Mouse (Mus musculus): Measurements from ENCODE around the gene Wnt9a. TPM values are rescaled to one million over a fixed set of nuclear protein-coding genes. Genes with fewer than 3 reads are reported as not detected.

The Wnt9a gene
- total and polyA plus RNA-seq, 2 experiments from 2014 or later: 2.8 to 4.0 TPM

GRCm38 (mm10) chr11:59309976-59310375, 3.2 kb downstream of the Wnt9a start:
- 61% methylated on average over 8 of the region's 8 CpGs for WGBS
- Histone ChIP-seq H3K9me3 (replicated peaks; ENCODE audit: control insufficient read depth, low read length) (no peaks in the 10 kb centered on the region), H3K36me3 (replicated peaks; ENCODE audit: control insufficient read depth, insufficient read depth, low read length) (no peaks in the 10 kb centered on the region), H3K4me3 (ENCODE audit: low read depth, low read length) (no peak overlapping the region), H3K4me1 (ENCODE audit: control insufficient read depth, insufficient read depth) (peaks cover 3% of the 10 kb centered on the region; the same call in 1 of the 2 replicates), H3K9ac (replicated peaks; ENCODE audit: low read depth, low read length) (no peak overlapping the region), H3K27me3 (ENCODE audit: control insufficient read depth, insufficient read depth, low read length) (peaks cover 42% of the 10 kb centered on the region), H3K27ac (ENCODE audit: low read depth) (no peak overlapping the region), H3K4me2 (ENCODE audit: low read depth, low read length) (no peak overlapping the region)
- TF ChIP-seq CTCF (IDR thresholded peaks at IDR 0.05; ENCODE audit: low read depth) (no peak), EP300 (IDR thresholded peaks at IDR 0.05; ENCODE audit: low read depth) (no peak)
- ATAC-seq (ENCODE audit: insufficient read depth, low read depth) (no peak), DNase-seq (ENCODE audit: low spot score) (no peak)

- Histone ChIP-seq H3K9me3 (replicated peaks; ENCODE audit: control insufficient read depth, low read length) (no peaks in the 10 kb centered on the region), H3K4me3 (ENCODE audit: low read depth, low read length) (no peak overlapping the region), H3K27ac (ENCODE audit: low read depth) (no peak overlapping the region), H3K27me3 (ENCODE audit: control insufficient read depth, insufficient read depth, low read length) (peaks cover 26% of the 10 kb centered on the region; the same call in 1 of the 2 replicates), H3K4me2 (ENCODE audit: low read depth, low read length) (no peak overlapping the region), H3K36me3 (replicated peaks; ENCODE audit: control insufficient read depth, insufficient read depth, low read length) (no peaks in the 10 kb centered on the region), H3K4me1 (ENCODE audit: control insufficient read depth, insufficient read depth) (no peaks in the 10 kb centered on the region), H3K9ac (replicated peaks; ENCODE audit: low read depth, low read length) (no peak overlapping the region)
- ATAC-seq (ENCODE audit: insufficient read depth, low read depth) (no peak), DNase-seq (ENCODE audit: low spot score) (no peak)
- TF ChIP-seq CTCF (IDR thresholded peaks at IDR 0.05; ENCODE audit: low read depth) (no peak), EP300 (IDR thresholded peaks at IDR 0.05; ENCODE audit: low read depth) (no peak)
- 44% methylated on average over 6 of the region's 6 CpGs for WGBS
Observed at GRCm38 (mm10) chr11:59312060-59312459, 5.3 kb downstream of the Wnt9a start.

DNA sequence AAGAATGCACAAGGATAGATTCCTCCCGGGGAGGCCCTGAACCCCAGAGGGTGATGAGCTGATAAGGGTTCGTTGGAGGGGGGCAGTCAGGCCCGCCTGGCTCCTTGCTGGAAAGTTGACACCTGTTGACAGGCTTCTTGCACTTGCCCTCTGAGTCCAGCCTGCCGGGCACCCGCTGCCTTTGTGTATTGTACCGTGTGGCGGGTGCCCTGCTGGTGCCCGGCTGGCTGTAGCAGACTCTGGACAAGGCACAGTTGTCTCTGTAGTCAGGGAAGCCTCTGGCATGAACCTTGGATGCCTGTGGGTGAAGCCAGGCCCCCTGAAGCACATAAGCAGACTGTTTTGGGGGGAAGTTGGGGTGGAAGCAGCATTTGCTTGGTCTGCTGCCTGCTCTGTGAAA, 5.8 kb downstream of the Wnt9a start:
- H3K27me3 ChIP-seq (ENCODE audit: control insufficient read depth, insufficient read depth, low read length): peaks cover 22% of the 10 kb centered on the region; the same call in 1 of the 2 replicates
- no peak overlapping the region for H3K4me3 ChIP-seq (ENCODE audit: low read depth, low read length)
- H3K4me2 ChIP-seq (ENCODE audit: low read depth, low read length): no peak overlapping the region
- WGBS: 38% methylated on average over 8 of the region's 8 CpGs
- DNase-seq (ENCODE audit: low spot score): no peak
- no peaks in the 10 kb centered on the region for H3K36me3 ChIP-seq (replicated peaks; ENCODE audit: control insufficient read depth, insufficient read depth, low read length)
- H3K9ac ChIP-seq (replicated peaks; ENCODE audit: low read depth, low read length): no peak overlapping the region
- ATAC-seq (ENCODE audit: insufficient read depth, low read depth): no peak
- no peak for TF ChIP-seq CTCF (IDR thresholded peaks at IDR 0.05; ENCODE audit: low read depth)
- no peak for TF ChIP-seq EP300 (IDR thresholded peaks at IDR 0.05; ENCODE audit: low read depth)
- no peaks in the 10 kb centered on the region for H3K4me1 ChIP-seq (ENCODE audit: control insufficient read depth, insufficient read depth)
- H3K9me3 ChIP-seq (replicated peaks; ENCODE audit: control insufficient read depth, low read length): no peaks in the 10 kb centered on the region
- no peak overlapping the region for H3K27ac ChIP-seq (ENCODE audit: low read depth)

- no peak overlapping the region for H3K27ac ChIP-seq (ENCODE audit: low read depth)
- H3K4me1 ChIP-seq (ENCODE audit: control insufficient read depth, insufficient read depth): no peaks in the 10 kb centered on the region
- WGBS: 59% methylated on average over 17 of the region's 17 CpGs
- DNase-seq (ENCODE audit: low spot score): no peak
- TF ChIP-seq EP300 (IDR thresholded peaks at IDR 0.05; ENCODE audit: low read depth): no peak
- no peak for TF ChIP-seq CTCF (IDR thresholded peaks at IDR 0.05; ENCODE audit: low read depth)
- no peaks in the 10 kb centered on the region for H3K36me3 ChIP-seq (replicated peaks; ENCODE audit: control insufficient read depth, insufficient read depth, low read length)
- no peak overlapping the region for H3K9ac ChIP-seq (replicated peaks; ENCODE audit: low read depth, low read length)
- H3K4me3 ChIP-seq (ENCODE audit: low read depth, low read length): no peak overlapping the region
- peaks cover 16% of the 10 kb centered on the region; the same call in 1 of the 2 replicates for H3K27me3 ChIP-seq (ENCODE audit: control insufficient read depth, insufficient read depth, low read length)
- H3K9me3 ChIP-seq (replicated peaks; ENCODE audit: control insufficient read depth, low read length): no peaks in the 10 kb centered on the region
- ATAC-seq (ENCODE audit: insufficient read depth, low read depth): no peak
- no peak overlapping the region for H3K4me2 ChIP-seq (ENCODE audit: low read depth, low read length)
Observed at GRCm38 (mm10) chr11:59313029-59313811, 6.5 kb downstream of the Wnt9a start.

DNA sequence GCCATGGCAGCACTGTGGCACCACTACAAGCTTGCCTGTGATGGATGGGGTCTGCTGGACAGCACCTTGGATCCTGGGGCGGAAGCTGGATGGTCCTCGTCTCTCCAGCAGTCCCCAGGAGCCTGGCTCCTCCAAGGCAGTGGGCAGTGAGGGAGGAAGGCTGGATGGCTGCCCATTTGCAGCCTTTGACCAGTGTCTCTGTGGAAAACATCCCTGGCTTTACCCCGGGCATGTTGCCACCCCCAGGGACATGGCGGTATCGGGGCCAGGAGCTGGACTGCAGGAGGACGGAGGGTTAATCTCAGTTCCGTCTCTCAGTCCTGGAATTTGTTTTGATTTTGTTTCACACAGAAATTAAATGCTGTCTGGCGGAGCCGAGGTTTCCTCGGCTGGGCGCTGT, 7.2 kb downstream of the Wnt9a start:
- Histone ChIP-seq H3K27ac (ENCODE audit: low read depth) (no peak overlapping the region), H3K27me3 (ENCODE audit: control insufficient read depth, insufficient read depth, low read length) (peaks cover 17% of the 10 kb centered on the region; the same call in 1 of the 2 replicates), H3K4me2 (ENCODE audit: low read depth, low read length) (no peak overlapping the region), H3K9ac (replicated peaks; ENCODE audit: low read depth, low read length) (no peak overlapping the region), H3K4me3 (ENCODE audit: low read depth, low read length) (no peak overlapping the region), H3K4me1 (ENCODE audit: control insufficient read depth, insufficient read depth) (no peaks in the 10 kb centered on the region), H3K9me3 (replicated peaks; ENCODE audit: control insufficient read depth, low read length) (no peaks in the 10 kb centered on the region), H3K36me3 (replicated peaks; ENCODE audit: control insufficient read depth, insufficient read depth, low read length) (no peaks in the 10 kb centered on the region)
- WGBS: 58% methylated on average over 11 of the region's 11 CpGs
- TF ChIP-seq CTCF (IDR thresholded peaks at IDR 0.05; ENCODE audit: low read depth) (no peak), EP300 (IDR thresholded peaks at IDR 0.05; ENCODE audit: low read depth) (no peak)
- no peak for ATAC-seq (ENCODE audit: insufficient read depth, low read depth)
- DNase-seq (ENCODE audit: low spot score): no peak

All from heart, postnatal 0 days (tissue).